Mouse (Mus musculus) brain, embryonic 14.5 days (tissue): Measurements from ENCODE around the gene Rras. TPM values are rescaled to one million over a fixed set of nuclear protein-coding genes. Genes with fewer than 3 reads are reported as not detected.
A peak's percentile ranks its signal among the peaks of the same experiment; 100 is the strongest.

Experiments
- DNase-seq: peaks from one replicate; pipeline ENCODE4 v3.0.0-alpha.2; 2011; ENCODE audit warnings: low read depth
- CTCF ChIP-seq: fragments of 200-500 bp; IDR thresholded peaks from 2 replicates; pipeline ENCODE4 v1.5.1; 2012; ENCODE audit warnings: inconsistent platforms, mild to moderate bottlenecking, moderate library complexity, borderline replicate concordance; ENCODE audit not compliant: insufficient read depth, insufficient read length; ENCODE audit errors: extremely low read depth
- POLR2A ChIP-seq: fragments of 200-500 bp; IDR thresholded peaks from 2 replicates; pipeline ENCODE4 v1.6.1; 2012; ENCODE audit warnings: mild to moderate bottlenecking, inconsistent platforms, borderline replicate concordance; ENCODE audit not compliant: poor library complexity, insufficient read depth, insufficient read length, severe bottlenecking; ENCODE audit errors: extremely low read depth
- polyA plus RNA-seq: library from polyadenylated mRNA; depleted of rRNA; stranded (reverse); fragments of >200 nt; gene quantifications from 2 replicates; pipeline ENCODE4 v1.2.3, GENCODE M21; 2012; rRNA removed

The Rras gene
- 18.2 and 20.7 TPM in 2 replicates for polyA plus RNA-seq

DNA sequence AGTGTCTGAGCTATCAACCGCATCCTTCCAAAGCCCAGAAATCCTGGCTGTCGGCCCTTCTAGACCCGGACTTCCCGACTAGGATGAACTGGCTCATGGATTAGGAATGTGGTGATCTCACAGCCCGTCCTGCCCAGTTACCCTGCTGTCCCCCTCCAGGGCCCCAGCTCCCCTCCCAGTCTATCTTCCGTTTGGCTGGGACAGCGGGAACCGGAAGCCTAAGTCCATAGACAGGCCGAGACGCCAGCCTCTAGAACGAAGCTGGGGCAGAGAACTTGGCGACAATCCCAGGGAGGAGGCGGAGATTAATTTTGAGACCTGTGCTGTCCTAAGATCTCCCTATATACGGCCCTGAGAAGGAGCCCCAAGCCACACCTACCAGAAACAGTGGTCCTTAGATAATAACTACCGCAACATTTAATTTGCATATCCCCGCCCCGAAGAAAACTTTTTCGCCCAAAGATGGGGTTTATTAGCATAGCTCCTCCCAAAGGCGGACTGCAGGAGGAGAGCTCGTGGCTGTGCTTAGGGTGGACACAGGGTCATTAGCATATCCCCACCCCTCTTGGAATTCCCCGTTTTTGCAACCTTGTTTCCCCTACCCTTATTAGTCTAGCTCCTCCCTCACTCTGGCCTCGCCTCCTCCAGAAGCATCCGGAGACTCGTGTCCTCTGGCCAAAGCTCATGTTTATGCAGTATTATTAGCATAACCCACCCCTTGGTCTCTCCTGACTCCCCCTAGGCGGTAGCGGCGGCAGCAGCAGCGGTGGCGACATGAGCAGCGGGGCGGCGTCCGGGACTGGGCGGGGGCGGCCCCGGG is at the start of gene Rras:
Rras (plus strand) TSS at position 720 of the 820 bp plus-strand sequence.
- peak; percentile 97 for DNase-seq
- TF ChIP-seq CTCF = no peak
- no peak for TF ChIP-seq POLR2A

DNA sequence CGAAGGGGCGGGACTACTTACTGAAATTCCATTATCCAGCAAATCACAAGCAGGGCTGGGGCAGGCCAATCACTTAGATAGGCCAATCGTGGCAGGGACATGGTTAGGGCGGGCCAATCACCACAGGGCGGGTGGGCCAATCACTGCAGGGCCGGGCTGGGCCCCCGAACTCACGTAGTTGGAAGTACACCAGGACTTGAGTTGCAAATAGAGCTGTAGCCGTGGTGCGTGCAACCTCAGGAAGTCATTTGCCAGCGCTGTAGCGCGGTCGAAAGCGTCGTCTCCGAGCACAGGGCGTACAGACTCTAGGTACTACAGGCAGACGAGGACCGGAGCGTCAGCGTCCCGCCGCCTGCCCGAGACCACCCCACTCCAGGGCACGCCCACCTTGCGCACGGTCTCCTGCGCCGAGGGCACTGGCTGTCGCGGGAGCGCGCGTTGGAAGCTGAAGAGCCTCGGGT is 47.5 kb upstream of the Rras start:
- TF ChIP-seq POLR2A = no peak
- no peak for TF ChIP-seq CTCF
- DNase-seq = peak; percentile 98

DNA sequence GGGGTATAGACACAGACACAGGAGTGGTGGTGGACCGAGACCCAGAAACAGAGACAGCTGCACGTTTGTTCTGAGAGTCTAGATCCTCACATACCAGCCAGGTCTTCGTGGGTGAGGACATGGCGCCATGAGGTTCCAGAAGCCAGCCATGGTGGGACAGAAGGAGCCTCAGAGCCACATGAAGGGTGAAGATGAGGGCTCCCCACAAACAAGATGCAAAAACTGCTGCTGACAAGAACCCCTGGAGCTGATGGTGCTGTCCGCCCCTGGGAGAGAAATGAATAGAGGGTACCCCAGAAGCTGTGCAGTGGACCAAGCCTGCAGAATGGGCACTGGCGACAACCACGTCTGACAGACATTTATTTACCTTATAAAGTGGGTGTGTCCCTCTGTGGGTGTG is 46.6 kb upstream of the Rras start:
- no peak for DNase-seq
- no peak for TF ChIP-seq CTCF
- TF ChIP-seq POLR2A = no peak

DNA sequence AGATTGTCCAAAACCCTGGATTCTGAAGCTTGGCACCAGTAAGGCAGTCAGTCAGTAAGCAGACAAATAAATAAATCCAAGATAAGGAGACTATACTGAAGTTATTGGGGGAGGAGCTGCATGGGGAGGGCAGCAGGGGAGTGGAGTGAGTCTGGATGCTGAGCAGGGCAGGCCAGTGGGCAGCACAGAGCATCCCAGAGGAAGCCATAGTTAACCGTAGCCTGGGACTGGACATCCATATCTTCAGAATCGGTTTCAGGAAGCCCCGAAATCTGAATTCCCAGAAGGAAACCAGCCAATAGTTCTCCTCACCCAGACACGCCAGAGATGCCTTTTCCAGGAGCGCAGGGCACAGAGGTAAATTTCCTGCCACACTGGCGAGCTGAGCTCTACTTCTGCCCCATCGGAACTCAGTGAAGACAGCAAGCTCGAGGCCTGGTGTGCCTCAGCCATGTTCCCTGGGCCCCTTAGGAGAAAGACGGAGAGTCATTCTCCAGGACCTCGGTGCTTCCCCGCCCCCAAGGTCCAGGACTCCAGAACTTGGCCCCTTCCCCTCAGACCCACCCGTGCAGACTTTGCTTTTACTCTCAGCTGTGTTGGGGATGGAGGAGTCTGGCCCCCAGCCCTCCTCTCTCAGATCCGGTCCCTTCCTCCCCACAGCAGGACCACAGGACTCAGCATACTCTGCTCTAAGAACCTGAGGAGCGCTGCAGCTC is 44.2 kb upstream of the Rras start:
- DNase-seq = no peak
- TF ChIP-seq CTCF (no peak), POLR2A (no peak)

DNA sequence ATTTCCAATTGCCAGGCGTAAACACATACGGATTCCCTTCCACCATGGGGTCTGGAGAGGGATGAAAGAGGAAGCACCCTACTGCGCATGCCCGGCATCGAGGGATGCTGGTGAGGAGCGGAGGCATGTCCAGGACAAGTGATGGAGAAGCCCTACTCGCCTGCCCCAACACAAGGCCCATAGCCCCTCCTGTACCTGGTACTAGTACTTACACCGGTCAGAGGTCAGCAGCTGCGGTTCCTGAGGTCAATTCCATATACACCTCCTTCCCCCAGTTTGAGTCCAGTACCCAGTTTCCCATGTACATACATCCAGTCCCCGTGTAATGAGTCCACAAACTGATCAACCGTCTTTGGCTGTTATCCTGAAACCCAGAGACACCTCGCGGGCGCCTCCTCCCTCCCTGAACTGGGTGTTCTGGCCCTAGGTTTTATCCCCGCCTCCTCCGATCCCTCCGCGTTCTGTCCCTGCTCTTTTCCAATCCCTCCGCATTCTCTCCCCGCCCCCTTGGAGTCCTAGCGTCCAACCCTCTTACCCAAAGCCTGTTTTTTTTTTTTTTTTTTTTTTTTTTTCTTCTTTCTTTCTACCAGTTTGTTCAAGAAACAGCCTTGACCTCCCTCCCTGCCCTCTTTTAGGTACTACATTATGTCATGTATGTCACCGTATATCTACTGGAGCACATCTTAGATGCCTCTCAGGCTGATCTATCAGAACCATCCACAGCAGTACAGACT is 43.2 kb upstream of the Rras start, which contains the start of gene Cpt1c:
Cpt1c (minus strand) TSS at position 469 of the 734 bp plus-strand sequence.
- DNase-seq = peak; percentile 97
- TF ChIP-seq CTCF (no peak), POLR2A (peak; percentile 67; the same call in 1 of the 2 replicates)

DNA sequence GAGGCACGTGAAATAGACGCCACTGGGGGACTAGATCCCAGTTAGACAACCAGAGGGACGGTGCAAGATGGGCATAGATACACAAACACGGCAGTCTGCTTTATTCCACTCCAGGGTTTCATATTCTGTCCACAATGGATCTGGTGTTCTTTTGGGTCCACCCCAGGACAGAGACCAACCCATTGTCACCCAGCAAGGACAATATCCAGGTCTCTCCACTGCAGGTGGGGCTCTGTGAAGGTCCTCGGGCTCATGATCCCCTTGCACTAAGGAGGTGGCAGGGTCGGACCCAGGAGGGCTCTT is 42.7 kb upstream of the Rras start:
- TF ChIP-seq CTCF (no peak), POLR2A (no peak)
- DNase-seq = no peak

DNA sequence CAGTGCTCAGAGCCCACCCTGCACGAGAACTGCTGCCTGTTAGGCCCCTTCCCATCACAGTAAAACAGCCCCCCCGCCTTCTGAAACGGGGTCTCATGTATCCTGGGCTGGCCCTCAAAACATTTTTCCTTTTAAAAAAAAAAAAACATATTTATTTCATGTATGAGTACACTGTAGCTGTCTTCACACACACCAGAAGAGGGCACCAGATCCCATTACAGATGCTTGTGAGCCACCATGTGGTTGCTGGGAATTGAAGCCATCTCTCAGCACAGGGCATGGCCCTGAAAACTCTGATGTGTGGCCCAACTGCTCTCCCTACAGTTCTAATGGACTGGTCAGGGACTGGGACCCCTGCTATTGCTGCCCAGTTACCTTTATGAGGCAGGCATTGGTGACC is 39.5 kb upstream of the Rras start:
- no peak for DNase-seq
- TF ChIP-seq POLR2A = no peak
- TF ChIP-seq CTCF = no peak

DNA sequence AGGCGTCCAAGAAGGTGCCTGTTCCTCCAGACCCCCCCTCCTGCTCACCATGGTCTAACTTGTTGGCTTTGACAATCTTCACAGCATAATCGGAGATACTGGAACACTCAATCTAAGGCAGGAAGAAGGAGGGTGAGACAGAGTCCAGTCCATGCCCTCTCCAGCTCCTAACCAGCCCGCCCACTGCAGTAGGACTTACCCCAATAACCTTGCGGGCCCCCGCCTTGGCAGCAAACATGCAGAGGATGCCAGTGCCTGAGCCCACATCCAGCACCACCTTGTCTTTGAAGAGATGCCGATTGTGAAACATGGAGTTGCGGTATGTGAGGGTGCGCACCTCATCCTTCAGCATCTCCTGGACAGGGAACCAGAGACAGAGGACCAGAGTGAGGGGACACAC is 36.2 kb upstream of the Rras start:
- no peak for DNase-seq
- no peak for TF ChIP-seq CTCF
- no peak for TF ChIP-seq POLR2A

DNA sequence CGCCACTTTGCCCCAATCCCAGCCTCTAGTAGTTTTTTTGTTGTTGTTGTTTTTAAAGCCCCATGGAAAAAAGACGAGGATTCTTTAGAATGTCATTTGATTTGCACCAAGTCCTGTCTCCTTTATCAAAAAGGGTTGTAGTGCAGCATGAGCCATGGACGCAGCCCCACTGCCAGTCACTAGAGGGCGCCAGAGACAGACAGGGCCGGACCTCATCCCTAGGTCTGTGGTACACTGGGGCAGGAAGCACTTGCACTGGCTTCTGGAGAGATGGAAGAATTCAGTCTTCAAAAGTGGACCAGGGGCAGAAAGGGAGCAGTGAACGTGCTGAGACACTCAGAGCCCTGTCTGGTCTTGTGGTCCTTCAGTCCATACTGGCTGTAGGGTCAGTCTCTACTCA is 34.7 kb upstream of the Rras start:
- TF ChIP-seq CTCF (peak; percentile 99), POLR2A (no peak)
- peak; percentile 83 for DNase-seq

DNA sequence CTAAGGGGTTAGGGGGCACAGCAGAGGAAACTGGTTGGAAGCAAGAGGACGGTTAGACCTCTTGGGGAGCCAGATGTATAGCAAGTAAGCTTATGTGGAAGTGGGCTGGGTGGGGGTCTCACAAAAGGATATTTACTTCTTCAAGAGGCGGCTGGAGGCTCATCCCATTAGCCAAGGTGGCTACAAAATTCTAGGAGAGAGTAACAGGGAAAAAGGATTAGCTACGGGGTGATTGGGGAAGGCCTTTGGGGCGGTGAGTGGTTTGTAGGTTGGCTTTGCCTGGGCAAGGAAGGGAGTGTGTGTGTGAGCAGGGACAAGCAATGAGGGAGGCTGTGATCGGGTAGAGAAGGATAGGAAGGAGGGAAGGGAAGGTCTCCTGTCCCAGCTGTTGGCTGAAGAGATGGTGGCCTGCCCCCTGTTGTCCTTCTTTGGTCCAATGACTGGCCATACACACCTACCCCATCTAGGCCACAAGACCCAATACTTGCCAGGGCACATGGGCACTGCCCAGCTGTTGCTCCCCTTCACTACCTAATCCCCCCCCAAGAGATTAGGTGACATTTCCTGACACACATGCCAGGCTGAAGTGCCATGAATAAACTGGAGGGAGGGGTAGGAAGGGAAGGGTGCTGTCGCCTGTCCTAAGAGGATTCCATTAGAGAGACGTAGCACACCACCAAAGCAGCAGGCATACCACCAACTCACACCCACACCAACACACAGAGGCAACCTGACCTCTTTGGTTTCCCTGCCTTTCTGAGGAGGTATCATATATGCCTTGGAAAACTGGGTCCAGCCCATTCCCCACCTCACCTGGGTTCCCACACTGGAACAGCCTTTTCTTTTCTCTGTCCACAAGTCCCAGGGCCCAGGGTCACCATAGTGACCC is 33.6 kb upstream of the Rras start:
- no peak for DNase-seq
- TF ChIP-seq CTCF = no peak
- no peak for TF ChIP-seq POLR2A
